Mouse (Mus musculus) adrenal gland, adult 8-10 months (tissue): ENCODE results near the gene Dlg4. TPM values are rescaled to one million over a fixed set of nuclear protein-coding genes. Genes with fewer than 3 reads are reported as not detected.

Source experiments
- DNase-seq: peaks from one replicate; pipeline ENCODE4 v3.0.0; 2022
- total RNA-seq, 4 experiments: library from RNA; stranded (reverse); gene quantifications; 2 replicates each; pipeline ENCODE4 v1.2.4; 2022

The Dlg4 gene
- total RNA-seq, 4 experiments from 2014 or later: 25.7 to 65.4 (median 45.9) TPM

DNA sequence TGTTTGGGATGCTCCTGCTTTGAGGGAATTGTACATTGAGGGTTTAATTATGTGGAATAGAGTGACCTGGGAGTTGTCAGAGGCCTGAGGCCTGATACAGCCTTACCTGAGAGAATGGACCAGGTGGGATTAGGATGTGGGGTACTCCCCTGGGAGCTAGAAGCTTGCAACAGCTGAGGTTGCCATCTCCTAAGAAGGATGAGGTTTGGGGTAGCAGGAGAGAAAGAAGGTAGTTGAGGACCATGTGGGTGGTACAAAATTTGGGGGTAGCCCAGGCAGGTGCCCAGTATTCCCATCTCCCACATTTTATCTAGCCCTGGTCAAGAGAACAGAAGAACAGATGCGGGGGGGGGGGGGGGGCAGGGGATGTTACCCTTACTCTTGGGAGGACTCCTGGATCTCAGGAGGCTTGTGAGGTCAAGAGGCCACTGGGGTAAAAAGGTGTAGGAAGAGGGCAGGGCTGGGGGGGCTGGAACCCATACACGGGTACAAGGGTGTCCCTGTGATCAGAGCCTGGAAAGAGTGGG lies 2.8 kb downstream of the Dlg4 start:
- no peak for DNase-seq

DNA sequence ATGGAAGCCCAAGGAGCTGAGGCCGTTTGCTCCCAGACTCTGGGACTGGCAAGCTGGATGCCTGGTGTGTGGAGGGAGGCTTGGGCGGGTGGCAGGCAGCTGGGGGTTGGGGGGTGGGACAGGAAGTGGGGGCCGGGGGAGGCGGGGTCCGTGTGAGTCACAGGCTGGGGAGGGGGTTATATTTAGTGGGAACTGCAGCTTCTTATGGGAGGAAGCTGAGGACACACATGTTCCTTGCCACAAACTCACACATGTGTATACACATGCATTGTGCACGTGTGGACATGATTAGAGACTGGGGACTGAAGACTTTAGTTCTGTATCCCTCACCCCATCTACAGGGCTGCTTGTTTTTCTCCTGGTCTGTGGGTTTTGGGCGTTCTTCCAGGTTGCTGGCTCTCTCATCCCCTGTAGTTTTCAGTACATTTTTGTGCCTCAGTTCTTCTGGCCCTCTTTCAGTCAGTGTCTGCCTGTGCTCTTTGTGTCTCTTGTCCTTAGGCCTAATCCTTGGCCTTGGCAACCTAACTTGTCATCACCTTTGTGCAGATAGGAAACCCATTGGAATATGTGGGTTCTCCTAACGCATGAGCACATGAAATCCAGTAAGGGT lies 3.4 kb downstream of the Dlg4 start:
- DNase-seq: no peak

DNA sequence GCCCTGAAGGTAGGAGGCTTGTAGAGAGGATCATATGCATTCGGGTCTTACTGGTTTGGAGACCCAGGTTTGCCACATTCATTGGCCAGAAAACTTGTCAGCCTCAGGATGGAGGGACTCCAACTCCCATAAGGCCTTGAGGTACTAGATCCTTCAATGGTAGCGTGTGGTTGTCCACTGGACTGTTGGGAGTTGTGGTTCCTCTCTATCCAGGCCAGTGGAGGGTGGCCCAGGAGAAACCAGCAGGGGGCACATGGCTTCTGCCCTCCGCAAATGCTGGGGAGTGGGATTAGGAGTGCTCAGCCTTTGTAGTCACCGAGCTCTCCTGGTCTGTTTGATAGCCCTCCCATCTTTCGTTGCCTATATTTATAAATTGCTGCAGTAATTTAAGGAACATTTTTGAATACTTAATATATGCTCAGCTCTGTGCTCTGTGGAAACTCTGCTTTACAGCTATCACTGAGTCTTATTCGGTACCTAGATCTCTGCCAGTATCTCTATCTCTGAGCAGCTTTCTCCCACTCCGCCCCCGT lies 4.1 kb downstream of the Dlg4 start:
- DNase-seq: peak; percentile 73

DNA sequence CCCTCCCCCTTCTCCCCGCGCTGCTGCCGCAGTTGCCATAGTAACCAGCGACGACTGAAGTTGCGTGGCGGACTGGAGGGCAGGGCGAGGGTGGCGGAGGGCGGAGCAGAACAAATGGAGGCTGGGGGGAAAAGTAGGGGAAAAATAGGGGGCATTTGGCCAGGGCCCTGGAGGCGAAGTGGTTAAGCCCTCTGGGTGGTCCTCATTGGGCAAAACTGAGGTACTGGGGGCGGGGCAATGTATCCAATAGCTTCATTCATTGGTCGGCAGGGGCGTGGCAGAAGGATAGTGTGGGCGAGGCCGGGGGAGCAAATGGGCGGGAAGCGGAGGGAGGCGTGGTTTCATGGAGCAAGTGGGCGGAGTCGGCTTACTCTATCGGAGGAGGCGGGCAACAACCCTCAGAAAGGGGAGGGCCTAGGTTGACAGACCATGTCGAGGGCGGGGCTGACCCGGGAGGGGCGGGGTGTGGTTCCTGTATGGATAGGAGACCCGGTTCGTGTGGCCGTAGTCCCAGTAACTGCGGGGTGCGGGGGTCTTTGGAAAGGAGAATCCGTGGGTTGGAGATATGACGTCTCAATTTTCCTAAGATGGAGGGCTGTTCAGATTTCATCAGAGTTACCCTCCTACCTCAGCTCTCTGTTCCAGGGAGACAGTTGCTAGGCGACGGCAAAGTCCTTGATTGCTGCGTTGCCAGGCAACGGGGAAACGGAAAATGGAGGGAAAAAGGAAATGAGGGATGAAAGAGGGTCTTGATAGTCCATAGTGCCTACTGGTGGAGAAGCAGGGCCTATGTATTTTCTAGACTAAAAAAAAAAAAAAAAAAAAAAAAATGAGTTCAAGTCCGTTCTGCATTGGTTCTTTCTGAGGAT lies 4.8 kb downstream of the Dlg4 start:
- peak; percentile 97 for DNase-seq

DNA sequence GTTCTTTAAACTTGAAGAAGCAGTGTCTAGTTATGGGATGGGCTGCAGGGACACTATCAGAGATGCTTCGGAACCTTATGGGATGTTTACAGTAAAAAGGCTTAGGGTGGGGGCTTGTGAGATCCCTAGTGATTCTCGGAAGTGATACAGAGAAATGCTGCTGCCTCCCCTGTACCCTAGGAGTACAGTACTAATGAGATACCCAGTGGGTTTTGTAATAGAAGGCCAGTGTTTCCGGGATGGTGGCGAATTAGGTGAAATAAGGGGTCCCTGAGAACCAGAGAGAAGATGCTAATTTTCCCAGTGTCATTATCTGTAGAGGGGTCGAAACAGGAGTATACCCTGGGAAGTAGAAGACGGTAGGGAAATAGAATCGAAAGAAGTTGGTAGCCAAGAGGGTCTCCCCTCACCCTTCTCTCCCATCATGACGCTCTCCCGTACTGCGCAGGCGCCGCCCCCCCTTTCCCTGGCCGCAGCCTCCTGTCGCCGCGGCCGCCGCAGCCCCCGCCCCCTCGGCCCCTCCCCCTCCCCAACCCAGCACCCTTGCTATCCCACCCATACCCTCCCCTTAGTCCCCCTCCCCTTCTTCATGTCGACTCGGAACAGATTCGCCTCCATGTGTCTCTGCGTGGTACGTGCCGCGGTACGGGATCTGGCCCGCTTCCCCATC lies 6.9 kb downstream of the Dlg4 start:
- no peak for DNase-seq

DNA sequence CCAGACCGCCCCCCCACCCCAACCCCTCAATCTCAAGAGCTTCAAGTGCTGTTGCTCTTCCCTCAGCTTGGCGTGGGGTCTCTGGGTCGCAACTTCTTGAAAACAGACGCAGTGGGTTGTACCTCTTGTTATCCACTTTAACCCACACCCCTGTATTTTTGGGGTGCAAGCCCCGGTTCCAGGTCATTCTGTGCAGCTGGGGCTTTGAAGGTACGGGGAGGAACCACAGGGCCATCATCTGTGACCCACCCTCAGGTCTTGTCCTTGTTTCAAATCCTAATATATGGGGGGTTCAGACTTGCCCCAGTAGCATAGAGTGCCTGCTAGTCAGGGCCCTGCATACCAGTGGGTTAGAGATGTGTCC lies 7.4 kb downstream of the Dlg4 start:
- DNase-seq: no peak

DNA sequence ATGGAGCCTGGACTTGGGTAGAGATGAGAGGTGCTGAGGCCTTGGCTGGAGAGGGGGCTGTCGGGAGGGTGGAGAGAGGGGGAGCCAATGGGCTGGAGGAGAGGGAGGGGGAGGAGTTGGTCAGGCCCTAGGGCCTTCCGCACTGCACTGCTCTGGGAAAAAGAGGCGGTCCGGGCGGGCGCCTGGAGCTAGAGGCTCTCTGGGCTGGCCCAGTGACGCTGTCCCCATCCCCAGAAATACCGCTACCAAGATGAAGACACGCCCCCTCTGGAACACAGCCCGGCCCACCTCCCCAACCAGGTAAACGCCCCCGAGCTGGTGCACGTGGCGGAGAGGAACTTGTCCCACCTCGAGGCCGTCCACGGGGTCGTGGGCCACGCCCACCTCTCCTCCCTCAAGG lies 9.9 kb downstream of the Dlg4 start:
- DNase-seq: no peak

DNA sequence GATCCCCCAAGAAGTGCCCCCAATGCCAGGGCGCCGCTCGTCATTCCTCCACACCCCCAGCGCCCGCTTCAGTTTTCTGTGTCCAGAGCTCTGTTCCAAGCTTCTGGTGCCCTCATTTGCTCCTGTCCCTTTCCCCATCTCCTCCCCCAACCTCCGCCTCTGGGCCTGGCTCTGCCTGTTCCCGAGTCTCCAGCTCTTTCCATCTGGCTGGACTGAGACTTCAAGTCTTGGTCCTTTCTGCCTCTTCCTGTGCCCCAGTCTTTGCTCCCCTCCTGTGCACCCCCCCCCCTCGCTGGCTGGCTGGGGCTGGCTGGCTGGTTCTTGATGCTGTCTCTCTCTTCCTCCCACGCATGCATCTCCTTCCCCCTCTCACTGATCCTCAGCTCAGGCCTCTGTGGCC lies 10.7 kb downstream of the Dlg4 start:
- no peak for DNase-seq

DNA sequence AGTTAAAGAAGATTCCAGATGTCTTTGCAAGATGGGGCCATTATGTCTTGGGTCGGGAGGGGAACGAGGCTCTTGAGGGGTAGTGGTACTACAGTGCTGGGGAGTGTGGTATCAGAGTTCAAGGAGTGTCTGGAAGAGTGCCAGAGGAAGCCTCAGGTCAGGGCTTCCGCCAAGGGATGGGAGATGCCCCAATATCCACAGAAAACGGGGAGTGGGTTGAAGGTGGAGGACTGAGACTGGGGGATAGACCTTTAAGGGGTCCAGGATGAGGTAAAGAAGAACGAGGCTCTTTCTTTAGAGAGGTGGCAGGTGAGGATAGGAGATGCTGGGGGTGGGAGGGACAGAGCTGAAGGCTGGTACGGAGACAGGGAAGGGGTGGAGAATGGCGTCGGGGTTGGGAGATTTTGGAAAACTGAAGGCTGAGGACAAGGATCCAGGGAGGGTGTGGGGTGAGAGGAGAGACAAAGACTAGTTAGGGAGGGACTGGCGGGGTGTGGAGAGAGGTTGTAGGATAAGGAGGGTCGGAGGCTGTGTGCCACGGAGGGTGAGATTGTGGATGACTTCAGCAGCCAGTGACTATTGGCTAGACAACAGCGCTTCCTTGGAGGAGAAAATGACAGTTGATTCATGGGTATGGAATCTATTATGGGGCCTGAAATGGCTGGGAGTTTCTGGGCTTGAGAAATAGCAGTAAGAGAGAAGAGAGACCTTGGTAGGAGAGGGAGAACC lies 11.8 kb downstream of the Dlg4 start:
- DNase-seq: no peak

DNA sequence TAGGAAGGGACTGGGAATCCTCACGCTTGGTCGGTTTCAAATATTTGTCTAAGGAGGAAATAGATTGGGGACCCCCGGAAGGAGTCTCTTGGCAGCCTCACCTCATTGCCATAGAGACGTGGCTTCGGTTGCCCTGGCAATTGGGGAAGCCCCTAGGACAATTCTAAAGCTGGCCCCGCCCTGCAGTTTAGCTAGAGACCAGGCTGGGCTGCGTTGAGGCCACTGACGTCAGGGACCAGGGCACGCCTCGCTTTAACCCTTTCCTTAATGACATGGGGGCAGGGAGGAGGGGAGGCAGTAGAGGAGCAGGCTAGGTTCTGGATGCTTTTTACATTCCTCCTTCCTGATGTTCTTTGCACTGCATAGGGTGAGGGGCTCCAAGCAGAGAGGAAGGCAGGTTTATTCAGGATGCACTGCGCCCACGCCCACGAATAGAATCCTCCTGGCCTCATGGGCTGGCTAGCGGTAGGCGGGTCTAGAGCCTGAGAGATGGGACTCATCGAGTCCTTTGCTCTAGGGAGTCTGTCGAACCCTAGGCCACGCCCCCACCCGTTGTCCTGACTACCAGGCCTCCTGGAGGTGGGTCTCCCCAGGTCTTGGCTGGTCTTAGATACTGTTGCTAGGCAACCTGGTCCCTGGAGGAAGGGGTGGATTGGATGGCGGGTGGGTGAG lies 12.5 kb downstream of the Dlg4 start:
- no peak for DNase-seq

DNA sequence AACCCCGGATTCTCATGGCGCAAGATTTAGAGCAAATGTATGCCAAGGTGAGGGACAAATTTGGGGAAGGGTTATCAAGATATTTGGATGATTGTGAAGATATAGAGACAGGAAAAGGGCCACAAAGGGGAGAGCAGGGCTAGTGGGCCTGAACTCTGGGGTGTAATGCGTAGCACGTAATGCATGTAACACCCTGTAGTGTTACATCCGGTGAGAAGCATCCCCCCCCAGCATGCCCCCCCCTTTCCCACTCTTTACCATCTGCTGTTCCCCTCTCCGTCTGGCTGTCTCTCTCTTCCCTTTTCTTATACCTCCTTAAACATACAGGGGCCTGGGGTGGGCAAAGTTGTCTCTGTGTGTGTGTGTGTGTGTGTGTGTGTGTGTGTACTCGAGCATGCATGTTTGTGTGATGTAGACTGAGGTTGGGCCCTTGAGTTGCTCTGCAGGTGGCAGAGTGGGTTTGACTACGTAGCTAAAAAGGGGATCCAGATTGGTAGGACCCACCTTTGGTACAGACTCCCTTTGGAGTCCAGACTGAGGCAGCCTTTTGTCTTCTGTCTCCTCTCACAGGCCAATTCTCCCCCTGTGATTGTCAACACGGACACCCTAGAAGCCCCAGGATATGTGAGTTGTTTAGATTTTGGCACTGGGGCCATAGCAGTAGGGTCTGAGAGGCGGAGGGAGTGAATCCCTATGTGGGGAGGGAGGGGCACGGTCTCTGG lies 13.2 kb downstream of the Dlg4 start:
- no peak for DNase-seq

DNA sequence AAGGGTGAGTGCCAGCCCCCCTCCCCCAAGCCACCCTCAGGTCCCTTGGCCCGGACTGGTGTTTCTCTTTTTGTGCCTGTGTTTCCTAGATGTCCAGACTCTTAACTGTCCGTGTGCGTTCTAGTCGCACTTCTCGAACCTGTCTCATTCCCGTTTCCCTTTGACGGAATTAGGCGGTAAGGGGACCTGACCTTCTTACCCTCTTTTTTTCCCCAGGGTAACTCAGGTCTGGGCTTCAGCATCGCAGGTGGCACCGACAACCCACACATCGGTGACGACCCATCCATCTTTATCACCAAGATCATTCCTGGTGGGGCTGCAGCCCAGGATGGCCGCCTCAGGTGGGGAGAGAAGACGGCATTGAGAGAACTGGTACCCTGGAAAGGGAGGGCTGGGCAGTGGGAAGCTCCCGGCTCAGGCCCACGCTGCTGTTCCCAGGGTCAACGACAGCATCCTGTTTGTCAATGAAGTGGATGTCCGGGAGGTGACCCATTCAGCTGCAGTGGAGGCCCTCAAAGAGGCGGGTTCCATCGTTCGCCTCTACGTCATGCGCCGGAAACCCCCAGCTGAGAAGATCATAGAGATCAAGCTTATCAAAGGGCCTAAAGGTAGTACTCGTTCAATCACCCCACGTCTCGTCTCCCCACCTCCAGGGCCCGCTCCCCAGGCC lies 14.0 kb downstream of the Dlg4 start:
- no peak for DNase-seq

DNA sequence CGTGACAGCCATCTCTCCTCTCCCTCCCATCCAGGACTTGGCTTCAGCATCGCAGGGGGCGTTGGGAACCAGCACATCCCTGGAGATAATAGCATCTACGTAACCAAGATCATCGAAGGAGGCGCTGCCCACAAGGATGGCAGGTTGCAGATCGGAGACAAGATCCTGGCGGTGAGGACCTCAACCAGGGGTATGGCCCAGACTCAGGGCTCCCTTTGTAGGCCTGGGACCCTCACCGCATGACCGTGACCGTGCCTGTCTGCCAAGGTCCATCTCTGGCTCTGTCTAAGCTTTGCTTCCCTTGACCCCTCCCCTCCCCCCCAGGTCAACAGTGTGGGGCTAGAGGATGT lies 14.6 kb downstream of the Dlg4 start:
- no peak for DNase-seq

DNA sequence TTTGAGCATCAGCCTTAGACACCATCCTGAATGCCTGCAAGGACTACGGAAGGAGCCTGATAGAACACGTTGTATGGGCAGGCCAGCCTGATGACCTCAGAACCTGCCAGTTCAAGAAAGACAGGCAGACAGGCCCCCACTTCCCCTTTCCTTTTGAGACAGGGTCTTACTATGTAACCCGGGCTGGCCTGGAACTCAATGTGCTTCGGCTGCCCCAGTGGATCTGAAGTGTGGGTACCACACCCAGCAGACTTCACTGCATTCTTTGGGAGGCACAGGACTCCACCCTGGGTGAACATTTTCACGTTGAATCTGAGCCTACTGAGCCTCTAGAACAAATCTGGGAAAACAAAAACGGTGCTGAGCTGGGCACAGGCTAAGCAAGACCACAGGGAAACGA lies 21.4 kb downstream of the Dlg4 start:
- DNase-seq: no peak

DNA sequence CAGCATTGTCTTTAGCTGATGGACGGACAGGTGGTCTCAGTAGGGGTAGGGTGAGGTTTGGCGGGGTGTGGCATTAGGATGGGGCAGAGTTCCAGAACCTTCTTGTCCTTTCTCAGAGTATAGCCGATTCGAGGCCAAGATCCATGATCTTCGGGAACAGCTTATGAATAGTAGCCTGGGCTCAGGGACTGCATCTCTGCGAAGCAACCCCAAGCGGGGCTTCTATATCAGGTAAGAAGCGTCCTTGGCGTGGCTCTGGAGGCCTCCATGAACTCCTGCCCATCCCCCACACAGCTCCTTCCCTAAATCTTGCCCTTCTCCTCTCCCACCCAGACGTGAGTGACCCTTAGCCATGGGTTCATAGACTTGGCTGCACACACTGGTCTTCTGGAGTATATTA lies 22.9 kb downstream of the Dlg4 start:
- no peak for DNase-seq

DNA sequence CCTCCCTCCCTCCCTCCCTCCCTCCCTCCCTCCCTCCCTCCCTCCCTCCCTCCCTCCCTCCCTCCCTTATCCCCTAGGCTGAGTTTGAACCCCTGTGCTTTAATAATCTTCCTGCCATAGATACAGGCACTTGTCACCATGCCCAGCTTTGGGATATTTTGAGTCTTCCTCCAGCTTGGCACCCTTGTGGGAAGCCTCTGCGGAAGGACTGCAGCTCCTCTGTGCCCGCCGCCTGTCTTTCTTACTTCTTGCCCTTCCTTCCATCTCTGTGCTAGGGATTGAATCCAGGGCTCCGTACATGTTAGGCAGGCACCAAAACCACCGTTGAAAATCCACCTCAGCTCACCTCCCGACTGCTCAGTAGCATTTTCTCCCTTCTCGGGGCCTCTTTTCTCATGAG lies 23.4 kb downstream of the Dlg4 start:
- DNase-seq: no peak

DNA sequence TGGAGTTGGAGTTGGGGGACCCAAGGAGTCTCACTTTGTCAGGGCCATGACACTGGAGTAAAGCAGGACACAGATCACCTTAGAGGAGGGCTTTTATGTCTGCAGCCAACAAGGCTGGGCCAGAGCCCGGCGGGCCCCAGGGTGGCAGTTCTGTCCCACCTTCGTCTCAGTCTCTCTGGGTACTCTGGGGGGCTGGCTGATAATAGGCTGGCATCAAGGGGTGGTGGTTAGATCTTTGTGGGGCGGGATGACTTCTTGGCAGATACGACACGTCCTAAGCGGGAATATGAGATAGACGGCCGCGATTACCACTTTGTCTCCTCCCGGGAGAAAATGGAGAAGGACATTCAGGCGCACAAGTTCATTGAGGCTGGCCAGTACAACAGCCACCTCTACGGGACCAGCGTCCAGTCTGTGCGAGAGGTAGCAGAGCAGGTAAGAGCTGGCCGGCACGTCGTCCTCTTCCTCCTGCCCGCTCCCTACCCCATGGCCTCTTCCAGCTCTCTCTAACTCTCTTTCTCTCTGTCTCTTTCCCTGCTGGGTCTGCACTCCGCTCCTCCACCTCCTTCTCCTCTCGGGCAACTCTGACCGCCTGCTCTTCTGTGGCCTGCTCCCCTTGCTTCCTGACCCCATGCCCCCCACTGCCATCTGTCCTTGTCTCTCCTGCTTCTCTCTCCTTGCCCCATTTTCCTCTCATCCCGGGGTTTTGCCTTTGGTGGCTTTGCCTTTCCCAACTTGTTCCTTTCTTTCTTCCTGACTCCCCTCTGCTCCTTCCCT lies 25.8 kb downstream of the Dlg4 start:
- no peak for DNase-seq

DNA sequence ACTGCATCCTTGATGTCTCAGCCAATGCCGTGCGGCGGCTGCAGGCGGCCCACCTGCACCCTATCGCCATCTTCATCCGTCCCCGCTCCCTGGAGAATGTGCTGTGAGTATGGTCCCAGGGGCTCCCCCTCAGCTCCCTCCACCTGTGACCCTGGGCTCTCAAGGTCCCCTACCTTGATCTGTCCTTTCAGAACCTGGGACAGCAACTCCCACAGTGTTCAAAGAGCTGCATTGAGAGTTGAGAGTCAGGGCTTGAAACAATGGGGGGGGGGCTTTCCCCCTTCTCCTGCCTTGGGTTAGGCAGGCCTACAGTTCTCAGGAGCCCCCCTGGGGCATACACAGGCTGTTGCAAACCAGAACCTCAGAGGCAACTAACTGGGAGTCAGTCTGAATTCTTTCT lies 26.9 kb downstream of the Dlg4 start:
- DNase-seq: no peak

DNA sequence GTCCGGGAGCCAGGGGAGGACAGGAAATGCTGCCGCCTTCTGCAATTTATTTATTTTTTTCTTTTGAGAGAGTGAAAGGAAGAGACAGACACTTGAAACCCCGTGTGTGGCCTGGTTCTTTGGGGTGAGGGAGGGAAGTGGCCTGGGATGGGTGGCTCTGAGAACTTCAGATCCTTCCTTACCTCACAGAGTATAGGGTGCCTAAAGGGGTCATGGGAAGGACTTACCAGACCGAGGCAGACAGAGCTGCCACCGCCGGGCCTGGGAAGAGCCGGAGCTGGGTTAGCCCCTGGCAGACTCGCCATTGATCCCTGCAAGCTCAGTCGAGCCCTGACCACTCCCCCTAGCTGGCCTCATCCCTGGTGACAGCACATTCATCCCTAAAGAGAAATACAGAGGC lies 28.7 kb downstream of the Dlg4 start:
- no peak for DNase-seq

DNA sequence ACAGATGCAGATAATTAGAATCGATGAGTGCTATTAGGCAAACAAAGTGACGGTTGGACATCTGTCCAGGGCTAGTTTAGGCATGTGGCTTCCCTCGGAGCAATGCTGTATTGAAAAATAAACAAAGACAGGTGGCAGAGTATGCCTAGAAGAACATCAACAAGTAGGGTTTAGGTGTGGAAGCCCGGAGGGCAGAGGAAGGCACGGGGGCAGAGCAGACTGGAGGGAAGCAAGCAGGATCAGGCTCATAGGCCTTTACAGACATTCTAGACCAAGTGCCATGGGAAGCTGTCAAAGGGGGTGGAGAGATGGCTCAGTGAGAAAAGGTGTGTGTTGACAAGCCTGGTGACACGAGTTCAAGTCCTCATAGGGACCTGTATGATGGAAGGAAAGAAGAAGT lies 32.6 kb downstream of the Dlg4 start:
- no peak for DNase-seq
